Mouse (Mus musculus): ENCODE data around the gene Rimbp3. TPM values are rescaled to one million over a fixed set of nuclear protein-coding genes. Genes with fewer than 3 reads are reported as not detected.

The Rimbp3 gene
- polyA plus RNA-seq (2015; fragmentation: Illumina TruSeq; extraction: RNeasy Lipid Tissue Mini Kit (QIAGEN cat#74804); ENCODE audit: insufficient read depth, low replicate concordance): 0.04 TPM

GRCm38 (mm10) chr16:17208389-17209361 is at the start of gene Rimbp3:
Gene Rimbp3, plus strand, starts transcription at chr16:17208603.

GRCm38 (mm10) chr16:17202549-17202948 is 5.9 kb upstream of the Rimbp3 start, which contains the start of gene Ube2l3:
Gene Ube2l3, minus strand, starts transcription at chr16:17202649.

GRCm38 (mm10) chr16:17232794-17233701 is 24.6 kb downstream of the Rimbp3 start, which contains the start of gene Hic2:
Gene Hic2, plus strand, starts transcription at chr16:17233572.

Other genes with a start within 250 kb of the Rimbp3 start
- 218 TPM for gene Mapk1, start 225.2 kb upstream of the Rimbp3 start, polyA plus RNA-seq (2015; fragmentation: Illumina TruSeq; extraction: RNeasy Lipid Tissue Mini Kit (QIAGEN cat#74804); ENCODE audit: insufficient read depth, low replicate concordance)
- gene Ypel1, start 138.9 kb upstream of the Rimbp3 start, polyA plus RNA-seq (2015; fragmentation: Illumina TruSeq; extraction: RNeasy Lipid Tissue Mini Kit (QIAGEN cat#74804); ENCODE audit: insufficient read depth, low replicate concordance): 0.62 TPM
- 141 TPM for gene Ppil2, start 97.3 kb upstream of the Rimbp3 start, polyA plus RNA-seq (2015; fragmentation: Illumina TruSeq; extraction: RNeasy Lipid Tissue Mini Kit (QIAGEN cat#74804); ENCODE audit: insufficient read depth, low replicate concordance)
- gene 2610318N02Rik, start 83.4 kb upstream of the Rimbp3 start, polyA plus RNA-seq (2015; fragmentation: Illumina TruSeq; extraction: RNeasy Lipid Tissue Mini Kit (QIAGEN cat#74804); ENCODE audit: insufficient read depth, low replicate concordance): 5.1 TPM
- gene Sdf2l1, start 76.2 kb upstream of the Rimbp3 start, polyA plus RNA-seq (2015; fragmentation: Illumina TruSeq; extraction: RNeasy Lipid Tissue Mini Kit (QIAGEN cat#74804); ENCODE audit: insufficient read depth, low replicate concordance): 43.7 TPM
- gene Ydjc, start 64.0 kb upstream of the Rimbp3 start, polyA plus RNA-seq (2015; fragmentation: Illumina TruSeq; extraction: RNeasy Lipid Tissue Mini Kit (QIAGEN cat#74804); ENCODE audit: insufficient read depth, low replicate concordance): 2.1 TPM
- 1.4 TPM for gene Ccdc116, start 61.4 kb upstream of the Rimbp3 start, polyA plus RNA-seq (2015; fragmentation: Illumina TruSeq; extraction: RNeasy Lipid Tissue Mini Kit (QIAGEN cat#74804); ENCODE audit: insufficient read depth, low replicate concordance)
- 194 TPM for gene Ube2l3, start 6.0 kb upstream of the Rimbp3 start, polyA plus RNA-seq (2015; fragmentation: Illumina TruSeq; extraction: RNeasy Lipid Tissue Mini Kit (QIAGEN cat#74804); ENCODE audit: insufficient read depth, low replicate concordance)
- gene Hic2, start 25.0 kb downstream of the Rimbp3 start, polyA plus RNA-seq (2015; fragmentation: Illumina TruSeq; extraction: RNeasy Lipid Tissue Mini Kit (QIAGEN cat#74804); ENCODE audit: insufficient read depth, low replicate concordance): 1.0 TPM
- gene Tmem191c, start 67.5 kb downstream of the Rimbp3 start, polyA plus RNA-seq (2015; fragmentation: Illumina TruSeq; extraction: RNeasy Lipid Tissue Mini Kit (QIAGEN cat#74804); ENCODE audit: insufficient read depth, low replicate concordance): 7.9 TPM
- gene Serpind1, start 122.8 kb downstream of the Rimbp3 start, polyA plus RNA-seq (2015; fragmentation: Illumina TruSeq; extraction: RNeasy Lipid Tissue Mini Kit (QIAGEN cat#74804); ENCODE audit: insufficient read depth, low replicate concordance): 0.11 TPM
- gene Snap29, start 197.4 kb downstream of the Rimbp3 start, polyA plus RNA-seq (2015; fragmentation: Illumina TruSeq; extraction: RNeasy Lipid Tissue Mini Kit (QIAGEN cat#74804); ENCODE audit: insufficient read depth, low replicate concordance): 84.8 TPM
- 96.5 TPM for gene Pi4ka, start 197.7 kb downstream of the Rimbp3 start, polyA plus RNA-seq (2015; fragmentation: Illumina TruSeq; extraction: RNeasy Lipid Tissue Mini Kit (QIAGEN cat#74804); ENCODE audit: insufficient read depth, low replicate concordance)
- gene Crkl, start 243.4 kb downstream of the Rimbp3 start, polyA plus RNA-seq (2015; fragmentation: Illumina TruSeq; extraction: RNeasy Lipid Tissue Mini Kit (QIAGEN cat#74804); ENCODE audit: insufficient read depth, low replicate concordance): 51.0 TPM